Mouse (Mus musculus) lung, adult 2 months (tissue): ENCODE data around the gene Tbx3. TPM values are rescaled to one million over a fixed set of nuclear protein-coding genes. Genes with fewer than 3 reads are reported as not detected.
A peak's percentile ranks its signal among the peaks of the same experiment; 100 is the strongest.

Source experiments
- DNase-seq: peaks from one replicate; pipeline ENCODE4 v3.0.0; 2022
- H3K4me1 ChIP-seq: fragments of 200-500 bp; 2 replicates; pipeline ENCODE4 v1.6.1; 2011; ENCODE audit warnings: low read length; ENCODE audit not compliant: control insufficient read depth, insufficient read depth
- H3K4me3 ChIP-seq: fragments of 200-500 bp; replicated peaks from 2 replicates; pipeline ENCODE3; 2011; ENCODE audit warnings: low read depth, mild to moderate bottlenecking, control low read depth, low read length; ENCODE audit errors: extremely low read depth
- CTCF ChIP-seq: fragments of 200-500 bp; IDR thresholded peaks from 2 replicates; pipeline ENCODE4 v1.5.1; 2011; ENCODE audit warnings: mild to moderate bottlenecking, low read length, control low read depth; ENCODE audit not compliant: insufficient read depth
- POLR2A ChIP-seq: fragments of 200-500 bp; IDR thresholded peaks from 2 replicates; pipeline ENCODE4 v1.6.1; 2011; ENCODE audit warnings: low read depth, mild to moderate bottlenecking, control low read depth, low read length, borderline replicate concordance; ENCODE audit errors: extremely low read depth
- WGBS: fragments of 180-500 bp; shearing (Covaris S2); methylation state at CpG from one replicate; pipeline ENCODE4 v1.1.7; 2018; 5-methylcytosine and 5-hydroxymethylcytosine counted together
- polyA plus RNA-seq: library from polyadenylated mRNA; depleted of rRNA; stranded (reverse); fragments of >200 nt; gene quantifications from 2 replicates; pipeline ENCODE4 v1.2.3, GENCODE M21; 2012

Gene Tbx3
- polyA plus RNA-seq, 1 experiment, result 135 TPM

DNA sequence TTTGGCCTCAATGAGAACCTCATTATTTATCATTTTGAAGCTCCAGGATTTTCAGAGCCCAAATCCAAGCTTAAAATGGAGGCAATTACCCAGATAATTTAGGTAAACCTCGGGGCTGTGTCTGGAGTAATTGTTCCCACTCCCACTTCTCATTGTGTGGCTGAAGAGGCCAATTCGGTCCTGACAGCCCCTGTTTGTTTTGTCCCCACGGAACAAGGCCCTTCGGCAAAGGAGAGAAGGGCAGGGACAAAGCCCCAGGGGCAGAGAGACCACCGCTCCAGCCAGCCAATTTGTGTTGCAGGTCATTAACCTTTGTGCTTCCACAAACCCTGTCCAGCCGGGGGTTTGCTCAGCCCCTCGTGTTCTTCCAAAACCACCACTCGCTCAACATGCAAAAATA, 24.4 kb downstream of the Tbx3 start:
- no peak for DNase-seq
- TF ChIP-seq CTCF (no peak), POLR2A (no peak)

DNA sequence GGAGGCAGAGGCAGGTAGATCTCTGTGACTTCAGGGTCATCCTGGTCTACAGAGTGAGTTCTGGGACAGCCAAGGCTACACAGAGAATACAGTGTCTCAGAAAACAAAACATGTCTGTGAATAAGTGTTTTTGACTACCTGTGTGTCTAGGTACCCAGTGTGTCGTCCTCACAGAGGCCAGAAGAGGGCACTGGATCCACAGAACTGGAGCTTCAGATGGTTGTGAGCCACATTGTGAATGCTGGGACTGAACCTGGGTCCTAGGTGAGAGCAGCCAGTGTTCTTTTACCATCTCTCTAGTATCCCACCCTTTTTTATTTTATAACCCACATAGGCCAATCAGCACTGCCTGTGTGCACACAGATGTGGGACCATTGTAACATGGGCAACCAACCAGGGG, 32.6 kb downstream of the Tbx3 start:
- Histone ChIP-seq H3K4me3 (no peak overlapping the region), H3K4me1 (no peaks in the 10 kb centered on the region)
- TF ChIP-seq CTCF (no peak), POLR2A (no peak)
- no peak for DNase-seq
- 74% methylated on average over 1 of the region's 1 CpGs for WGBS

More for the DNA sequence above, 24.4 kb downstream of the Tbx3 start:
- Histone ChIP-seq H3K4me1 (no peaks in the 10 kb centered on the region), H3K4me3 (no peak overlapping the region)
- 57% methylated on average over 8 of the region's 8 CpGs for WGBS

DNA sequence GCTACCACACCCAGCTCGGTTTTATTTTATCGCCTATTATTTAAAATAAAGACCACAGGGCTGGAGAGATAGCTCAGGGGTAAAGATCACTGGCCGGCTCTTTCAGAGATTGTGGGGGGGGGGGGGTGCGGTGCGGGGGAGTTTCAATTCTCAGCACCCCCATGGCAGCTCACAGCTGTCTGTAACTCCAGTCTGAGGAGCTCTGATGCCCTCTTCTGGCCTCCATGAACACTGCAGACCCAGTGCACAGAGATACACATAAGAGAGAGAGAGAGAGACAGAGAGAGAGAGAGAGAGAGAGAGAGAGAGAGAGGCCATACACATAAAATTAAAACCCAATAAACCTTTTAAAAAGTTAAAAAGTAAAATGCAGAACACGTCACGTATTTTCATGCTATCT, 34.4 kb downstream of the Tbx3 start:
- WGBS, result 71% methylated on average over 7 of the region's 7 CpGs
- no peak overlapping the region for H3K4me3 ChIP-seq
- TF ChIP-seq POLR2A, result no peak
- TF ChIP-seq CTCF, result no peak
- no peaks in the 10 kb centered on the region for H3K4me1 ChIP-seq
- no peak for DNase-seq

DNA sequence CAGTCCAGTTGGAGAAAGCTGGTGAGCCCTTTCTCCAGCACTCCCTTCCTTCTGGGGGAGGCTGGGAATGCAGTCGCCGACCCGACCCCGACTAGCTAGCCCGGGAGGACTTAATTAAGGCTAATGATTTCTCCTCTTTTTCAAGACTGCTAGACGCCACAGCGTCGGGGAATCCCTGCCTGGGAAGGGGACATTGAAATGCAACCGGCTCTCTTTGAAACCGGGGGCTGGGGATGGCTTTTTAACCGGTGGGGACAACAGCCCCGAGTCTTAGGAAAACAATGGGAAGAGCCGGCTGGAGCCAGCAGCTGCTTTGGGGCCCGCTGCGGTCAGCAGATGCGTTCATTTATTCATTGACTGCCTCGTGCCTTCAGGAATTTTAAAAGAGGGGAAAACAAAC, 36.0 kb downstream of the Tbx3 start:
- TF ChIP-seq CTCF (no peak), POLR2A (no peak)
- WGBS, result 5% methylated on average over 17 of the region's 17 CpGs
- Histone ChIP-seq H3K4me3 (no peak overlapping the region), H3K4me1 (no peaks in the 10 kb centered on the region)
- DNase-seq, result no peak

DNA sequence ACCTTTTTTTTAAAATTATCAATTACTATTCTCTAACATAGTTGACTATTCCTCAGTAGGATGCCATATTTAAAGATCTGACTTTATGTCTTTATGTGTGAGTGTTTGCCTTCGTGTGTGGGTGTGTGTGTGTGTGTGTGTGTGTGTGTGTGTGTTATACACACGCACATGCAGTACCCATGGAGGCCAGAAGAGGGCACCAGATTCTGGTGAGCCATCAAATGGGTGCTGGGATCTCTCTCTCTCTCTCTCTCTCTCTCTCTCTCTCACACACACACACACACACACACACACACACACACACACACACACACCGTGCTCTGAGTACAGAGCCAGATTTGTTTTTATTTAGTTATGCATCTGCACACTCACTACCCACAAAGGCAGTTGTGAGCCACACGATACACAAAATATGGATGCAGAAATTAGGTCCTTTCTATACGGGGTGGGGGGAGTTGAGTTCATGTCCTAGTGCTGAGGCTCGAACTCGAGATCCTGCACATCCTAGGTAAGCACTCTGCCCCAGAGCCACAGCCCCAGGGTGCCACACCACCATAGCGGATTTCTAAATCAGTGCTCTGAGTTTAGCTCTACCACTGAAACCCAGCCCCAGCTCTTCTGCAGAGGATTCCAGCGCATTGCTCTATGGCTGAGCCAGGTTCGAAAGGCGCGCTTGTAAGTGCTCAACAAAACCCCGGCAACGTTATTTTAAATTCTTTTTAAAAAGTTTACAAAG, 38.5 kb downstream of the Tbx3 start:
- DNase-seq, result no peak
- H3K4me1 ChIP-seq, result no peaks in the 10 kb centered on the region
- TF ChIP-seq POLR2A (no peak), CTCF (no peak)
- 88% methylated on average over 14 of the region's 14 CpGs for WGBS
- H3K4me3 ChIP-seq, result no peak overlapping the region

DNA sequence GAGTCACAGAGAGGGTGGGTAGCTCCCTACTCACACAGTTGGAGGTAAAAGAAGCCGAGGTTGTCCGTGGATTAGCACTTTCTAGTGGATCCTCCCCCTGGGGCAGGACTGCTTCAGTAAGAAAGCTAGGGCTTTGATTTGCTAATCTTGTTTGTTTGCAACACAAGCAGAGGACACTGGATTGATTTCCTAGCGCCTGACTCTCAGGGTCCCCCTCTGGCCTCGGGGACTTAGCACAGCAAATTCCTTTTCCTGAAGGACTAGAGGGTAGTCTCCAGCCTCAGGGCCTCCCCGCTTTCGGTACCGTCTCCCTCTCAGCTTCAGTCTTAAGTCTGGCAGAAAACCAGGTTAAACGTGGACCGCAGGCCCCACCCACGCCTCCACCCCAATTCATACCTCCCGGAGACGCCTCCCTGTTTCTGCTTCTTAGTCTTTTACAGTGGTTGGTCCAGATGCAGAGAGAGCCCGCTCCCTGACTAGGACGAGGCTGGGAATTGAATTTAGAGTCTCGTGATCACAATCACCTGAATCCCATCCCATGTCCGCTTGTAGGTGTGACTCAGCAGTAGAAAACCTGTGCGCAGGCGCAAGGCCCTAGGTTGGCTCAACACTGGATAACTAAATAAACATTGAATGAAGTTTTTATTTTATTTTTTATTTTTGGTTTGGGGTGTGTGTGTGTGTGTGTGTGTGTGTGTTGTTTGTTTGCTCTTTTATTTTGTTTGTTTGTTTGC, 39.5 kb downstream of the Tbx3 start:
- Histone ChIP-seq H3K4me3 (no peak overlapping the region), H3K4me1 (no peaks in the 10 kb centered on the region)
- WGBS, result 59% methylated on average over 18 of the region's 18 CpGs
- TF ChIP-seq POLR2A (no peak), CTCF (no peak)
- DNase-seq, result no peak

DNA sequence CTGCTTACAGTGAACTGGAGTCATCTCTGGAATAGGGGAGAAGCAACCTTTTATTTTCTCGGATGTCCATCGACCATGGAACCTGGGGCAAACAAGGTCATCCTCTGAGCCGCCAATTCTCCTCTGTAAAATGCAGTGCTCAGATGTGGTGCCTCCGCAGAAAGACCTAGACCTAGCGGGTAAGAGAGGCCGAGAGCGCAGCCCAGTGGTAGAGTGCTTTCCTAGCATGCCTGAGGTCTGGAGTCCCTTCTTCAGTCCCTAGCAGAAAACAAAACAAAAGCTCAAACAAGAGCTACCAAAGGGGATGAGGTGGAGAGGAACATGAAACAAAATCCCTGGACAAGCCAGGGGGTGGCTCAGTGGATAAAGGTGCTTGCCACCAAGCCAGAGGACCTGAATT, 40.3 kb downstream of the Tbx3 start:
- no peak overlapping the region for H3K4me3 ChIP-seq
- WGBS, result 63% methylated on average over 7 of the region's 7 CpGs
- no peak for DNase-seq
- no peak for TF ChIP-seq POLR2A
- no peak for TF ChIP-seq CTCF
- no peaks in the 10 kb centered on the region for H3K4me1 ChIP-seq

DNA sequence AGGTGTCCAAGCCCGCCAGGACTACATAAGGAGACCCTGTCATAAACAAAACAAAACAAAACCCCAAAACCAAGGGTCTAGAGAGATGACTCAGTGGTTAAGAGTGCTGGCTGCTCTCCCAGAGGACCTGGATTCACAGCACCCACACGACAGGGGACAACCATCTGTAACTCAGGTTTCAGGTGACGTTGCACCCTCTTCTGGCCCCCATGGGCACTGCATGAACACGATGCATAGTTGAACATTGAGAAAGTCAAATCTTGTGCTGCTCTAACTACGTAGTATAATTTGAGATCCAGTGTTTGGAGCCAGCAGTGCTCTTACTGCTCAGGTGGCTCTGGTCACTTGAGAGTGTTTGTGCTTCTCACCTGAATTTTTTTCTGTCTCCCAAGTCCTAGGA, 41.2 kb downstream of the Tbx3 start:
- no peak for DNase-seq
- no peaks in the 10 kb centered on the region for H3K4me1 ChIP-seq
- no peak overlapping the region for H3K4me3 ChIP-seq
- WGBS, result 89% methylated on average over 5 of the region's 5 CpGs
- TF ChIP-seq POLR2A (no peak), CTCF (no peak)

DNA sequence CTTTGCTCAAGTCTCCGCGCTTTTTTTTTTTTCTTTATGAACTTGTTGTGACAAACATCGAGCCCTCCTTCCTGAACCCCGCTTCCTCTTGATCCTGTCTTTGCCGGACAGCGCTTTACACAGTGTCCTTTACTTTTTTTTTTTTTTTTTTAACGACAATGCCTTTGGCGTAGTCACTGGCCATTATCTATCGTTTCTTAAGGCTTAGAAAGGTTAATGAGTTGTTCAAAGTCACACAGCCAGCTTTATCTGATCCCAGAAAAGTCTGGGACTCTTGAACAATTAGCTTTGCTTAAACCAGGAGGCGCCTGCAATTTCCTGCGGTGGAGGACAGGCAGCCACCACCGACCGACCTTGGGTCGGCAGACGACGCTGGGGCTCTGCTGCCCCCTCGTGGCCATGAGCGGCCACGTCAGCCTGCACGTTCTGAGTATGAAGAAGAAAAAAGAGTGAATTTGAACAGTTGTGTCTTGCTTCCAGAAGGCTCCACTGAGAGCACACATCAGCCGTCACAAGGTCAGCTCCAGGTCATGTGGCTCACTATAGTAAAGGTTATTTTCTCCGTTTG, 42.3 kb downstream of the Tbx3 start:
- DNase-seq, result peak; percentile 73
- TF ChIP-seq CTCF, result peak; percentile 86
- TF ChIP-seq POLR2A, result no peak
- H3K4me1 ChIP-seq, result no peaks in the 10 kb centered on the region
- WGBS, result 2% methylated on average over 22 of the region's 22 CpGs
- H3K4me3 ChIP-seq, result no peak overlapping the region

DNA sequence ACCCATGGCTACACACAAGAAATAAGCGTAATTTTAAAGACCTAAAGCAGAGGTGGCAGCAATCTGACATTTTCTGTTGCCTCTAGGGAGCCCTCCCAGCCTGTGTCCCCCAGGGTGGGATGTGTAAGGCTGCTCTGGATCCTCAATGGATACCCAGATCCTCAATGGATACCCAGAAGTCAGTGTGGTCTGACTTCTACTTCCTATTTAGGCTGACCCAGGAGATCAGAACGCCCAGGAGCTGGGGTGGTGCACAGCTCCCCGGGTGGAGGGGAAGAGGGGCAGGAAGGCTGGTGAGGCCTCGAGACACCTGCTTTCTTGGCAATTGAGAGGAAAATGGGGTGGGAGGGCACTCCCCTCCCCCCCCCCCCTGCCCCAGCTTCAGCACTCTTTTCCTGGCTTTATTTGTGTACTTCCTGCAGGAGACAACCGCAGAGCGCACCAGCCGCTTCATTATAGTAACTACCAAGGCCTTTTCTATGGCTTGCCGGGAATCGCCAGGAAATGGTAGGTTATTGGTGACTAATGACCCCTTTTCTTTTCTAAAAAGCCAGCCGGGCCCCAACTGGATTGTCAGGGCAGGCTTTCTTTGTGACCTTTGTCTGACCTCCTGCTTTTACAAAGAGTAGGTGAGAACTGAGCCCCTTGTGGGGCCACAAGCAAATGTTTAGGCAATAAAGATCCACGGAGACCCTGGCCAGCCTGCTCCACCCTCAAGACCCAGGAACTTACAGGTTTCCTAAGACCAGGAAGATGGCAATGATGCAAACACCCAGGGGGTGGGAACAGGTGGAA, 50.2 kb downstream of the Tbx3 start:
- no peak for DNase-seq

More for the DNA sequence above, 50.2 kb downstream of the Tbx3 start:
- no peak overlapping the region for H3K4me3 ChIP-seq
- WGBS, result 31% methylated on average over 11 of the region's 11 CpGs
- no peaks in the 10 kb centered on the region for H3K4me1 ChIP-seq
- TF ChIP-seq POLR2A, result no peak
- TF ChIP-seq CTCF, result no peak
